Mouse (Mus musculus) gastrocnemius, adult 2 months (tissue): ENCODE measurements at regions not wholly inside any gene's neighbourhood (a gene's known extent, or its start where the extent isn't known, plus 50 kb on each side); places are given as distances from the start of the nearest gene placed in this dataset.
A peak's percentile ranks its signal among the peaks of the same experiment; 100 is the strongest.
"Not testable (repeated sequence)": the region's sequence is repeated elsewhere in the genome, so short reads cannot be mapped to it uniquely, and the experiment has no call there.

Experiments
- DNase-seq: peaks from one replicate; pipeline ENCODE4 v3.0.0; 2022
- H3K27ac ChIP-seq: fragments of 200-600 bp; 2 replicates; pipeline ENCODE4 v1.8.1; 2022; ENCODE audit warnings: mild to moderate bottlenecking
- H3K4me3 ChIP-seq: fragments of 200-600 bp; 2 replicates; pipeline ENCODE4 v1.8.1; 2022; ENCODE audit warnings: mild to moderate bottlenecking, moderate library complexity
- CTCF ChIP-seq: fragments of 200-600 bp; IDR thresholded peaks from 2 replicates; pipeline ENCODE4 v1.8.1; 2022; ENCODE audit warnings: antibody characterized with exemption, mild to moderate bottlenecking, moderate library complexity
- intact Hi-C: fragments of 180-260 bp; cut with DNase I; formaldehyde crosslinking; loops from one replicate; pipeline ENCODE4 v1.15.1; 2025

DNA sequence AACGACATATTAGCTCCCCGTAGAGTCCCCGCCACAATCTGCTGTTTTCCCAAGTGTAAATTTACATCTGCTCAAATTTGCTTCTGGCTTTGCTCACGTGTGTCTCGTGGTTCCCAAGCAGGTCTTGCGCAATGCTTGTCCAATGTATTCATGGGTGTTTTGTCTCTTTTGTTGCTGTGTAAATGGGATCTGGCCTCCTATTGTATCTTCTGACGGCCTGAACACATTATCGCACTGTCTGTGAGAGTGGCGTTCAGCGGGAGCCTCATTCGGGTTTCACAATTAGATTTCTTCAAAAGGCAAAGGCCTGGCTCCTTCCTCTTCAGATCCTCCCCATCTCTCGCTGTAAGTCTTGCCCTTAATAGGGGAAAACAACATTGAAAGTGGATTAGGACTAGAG lies 274.5 kb downstream of the Fam19a5 start:
- Histone ChIP-seq H3K4me3 (no peak overlapping the region), H3K27ac (no peak overlapping the region)
- intact Hi-C loops, result no loop called here
- no peak for TF ChIP-seq CTCF
- no peak for DNase-seq

DNA sequence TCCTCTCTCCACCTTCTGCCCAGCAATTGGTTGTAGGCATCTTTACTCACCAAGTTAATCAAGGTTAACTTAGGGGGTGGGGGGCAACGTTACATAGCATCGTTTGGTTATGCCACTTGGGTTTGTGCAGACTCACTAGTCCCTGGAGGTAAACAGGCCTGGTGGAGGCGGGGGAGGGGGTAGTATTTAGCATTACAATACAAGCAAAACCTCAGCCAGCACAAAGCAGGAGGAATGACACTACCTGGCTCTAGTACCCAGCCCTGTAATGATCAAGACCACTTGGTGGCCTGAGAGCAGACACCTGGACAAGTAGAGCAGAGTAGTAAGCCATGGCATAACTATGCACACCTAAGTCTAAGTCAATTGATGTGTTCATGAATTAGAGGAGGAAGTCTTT lies 298.0 kb downstream of the Fam19a5 start:
- TF ChIP-seq CTCF, result no peak
- intact Hi-C loops, result no loop called here
- no peak for DNase-seq
- no peak overlapping the region for H3K4me3 ChIP-seq
- no peak overlapping the region for H3K27ac ChIP-seq

DNA sequence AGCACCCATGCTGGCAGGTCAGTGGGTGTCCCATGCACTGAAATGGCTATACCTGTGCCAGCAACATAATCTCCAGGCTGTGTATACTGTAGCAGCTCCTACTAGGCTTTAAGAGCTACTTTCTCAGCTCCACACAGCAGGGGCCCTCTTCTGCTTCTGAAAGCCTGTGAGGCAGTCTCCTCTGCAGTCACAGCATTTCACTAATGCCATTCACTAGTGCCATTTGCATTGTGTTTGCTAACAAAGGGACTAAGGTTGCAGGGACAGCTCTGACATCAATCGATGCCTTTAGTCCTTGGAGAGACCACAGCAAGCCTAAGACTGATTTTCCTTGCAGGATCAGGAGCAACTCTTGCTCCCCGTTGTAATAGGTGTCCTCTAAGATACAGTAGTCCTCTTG lies 315.0 kb downstream of the Fam19a5 start:
- no peak for DNase-seq
- intact Hi-C loops, result no loop called here

DNA sequence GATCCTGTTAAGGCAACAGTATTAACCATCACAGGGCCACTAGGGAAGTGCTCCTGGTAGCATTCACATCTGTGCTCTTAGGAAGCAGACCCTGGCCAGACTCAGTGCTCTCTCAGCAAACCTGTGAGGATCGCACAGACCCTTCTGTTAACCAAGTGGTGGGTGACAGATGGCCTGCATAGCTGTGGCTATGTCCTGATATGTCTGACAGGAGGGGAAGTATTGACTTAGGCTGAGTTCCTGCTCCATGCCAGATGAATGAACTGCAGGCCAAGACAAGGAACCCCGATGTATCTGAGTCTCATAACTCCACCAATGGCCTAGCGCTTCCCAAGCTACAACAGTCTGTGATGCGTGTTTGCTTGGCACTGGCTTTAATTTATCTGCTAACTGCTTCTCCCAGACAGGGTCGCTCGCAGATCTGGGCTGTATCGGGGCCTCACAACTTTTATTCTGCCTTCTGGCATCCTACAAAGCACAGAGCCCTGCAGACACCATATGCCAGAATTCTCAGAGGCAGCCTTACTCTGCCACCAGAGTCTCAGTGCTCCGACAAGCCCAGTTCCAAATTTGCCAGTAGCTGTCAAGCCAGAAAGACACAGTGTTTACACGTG lies 332.3 kb downstream of the Fam19a5 start:
- Histone ChIP-seq H3K27ac (no peak overlapping the region), H3K4me3 (no peak overlapping the region)
- intact Hi-C loops, result no loop called here
- no peak for TF ChIP-seq CTCF
- DNase-seq, result no peak

More for the DNA sequence above, 315.0 kb downstream of the Fam19a5 start:
- Histone ChIP-seq H3K4me3 (no peak overlapping the region), H3K27ac (no peak overlapping the region)
- TF ChIP-seq CTCF, result no peak

DNA sequence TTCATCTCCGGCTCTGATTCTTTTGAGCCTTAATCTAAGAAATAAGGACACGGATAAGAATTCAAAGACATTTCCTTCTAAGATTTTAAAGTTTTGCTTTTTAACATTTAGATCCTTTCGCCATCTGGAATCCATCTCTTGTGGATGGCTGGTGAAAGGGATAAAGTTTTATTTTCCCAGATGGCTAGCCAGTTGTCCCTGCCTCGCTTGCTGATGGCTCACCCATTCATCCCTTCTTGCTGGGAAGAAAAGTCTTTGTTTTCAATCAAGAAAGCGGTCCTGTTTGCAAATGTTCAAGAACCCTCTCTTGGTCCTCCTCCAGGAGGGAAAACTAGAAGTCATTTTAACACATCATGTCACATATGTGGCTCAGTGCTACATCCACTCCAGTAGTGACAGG lies 346.8 kb downstream of the Fam19a5 start:
- no peak overlapping the region for H3K4me3 ChIP-seq
- TF ChIP-seq CTCF, result no peak
- DNase-seq, result no peak
- no peak overlapping the region for H3K27ac ChIP-seq
- intact Hi-C loops, result no loop called here

DNA sequence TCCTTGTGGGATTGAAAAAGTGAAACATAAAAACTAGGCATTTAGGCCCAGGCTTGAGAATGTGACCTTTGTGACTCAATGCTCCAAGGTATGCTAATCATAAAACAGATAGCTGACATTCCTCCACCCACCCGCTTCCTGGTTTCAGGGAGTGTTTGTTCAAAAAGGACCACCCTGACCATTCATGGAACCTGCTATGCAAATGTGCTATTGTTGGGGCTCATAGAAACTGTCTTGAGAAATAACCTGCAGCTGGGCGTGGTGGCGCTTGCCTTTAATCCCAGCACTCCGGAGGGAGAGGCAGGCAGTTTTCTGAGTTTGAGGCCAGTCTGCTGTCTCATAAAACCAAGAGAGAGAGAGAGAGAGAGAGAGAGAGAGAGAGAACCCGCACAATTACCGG lies 350.8 kb downstream of the Fam19a5 start:
- DNase-seq, H3K4me3 ChIP-seq, H3K27ac ChIP-seq, intact Hi-C loops: not testable (repeated sequence)

DNA sequence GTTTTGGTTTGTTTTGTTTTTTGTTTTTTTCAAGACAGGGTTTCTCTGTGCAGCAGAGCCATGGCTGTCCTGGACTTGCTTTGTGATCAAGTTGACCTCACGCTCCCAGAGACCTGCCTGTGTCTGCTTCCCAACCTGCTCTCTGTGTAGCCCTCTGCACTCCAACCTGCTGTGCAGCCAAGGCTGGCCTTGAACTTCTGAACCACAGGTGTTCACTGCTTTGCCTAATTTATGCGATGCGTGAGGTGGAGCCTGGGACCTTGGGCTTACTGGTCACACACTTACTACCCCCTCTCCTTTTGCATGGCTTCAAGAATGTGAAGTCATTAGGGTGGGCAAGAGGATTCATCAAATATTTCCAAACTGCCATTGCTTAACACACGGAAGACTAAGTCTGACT lies 354.6 kb downstream of the Fam19a5 start:
- intact Hi-C loops, result no loop called here
- no peak overlapping the region for H3K4me3 ChIP-seq
- DNase-seq, result no peak
- no peak for TF ChIP-seq CTCF
- no peak overlapping the region for H3K27ac ChIP-seq

DNA sequence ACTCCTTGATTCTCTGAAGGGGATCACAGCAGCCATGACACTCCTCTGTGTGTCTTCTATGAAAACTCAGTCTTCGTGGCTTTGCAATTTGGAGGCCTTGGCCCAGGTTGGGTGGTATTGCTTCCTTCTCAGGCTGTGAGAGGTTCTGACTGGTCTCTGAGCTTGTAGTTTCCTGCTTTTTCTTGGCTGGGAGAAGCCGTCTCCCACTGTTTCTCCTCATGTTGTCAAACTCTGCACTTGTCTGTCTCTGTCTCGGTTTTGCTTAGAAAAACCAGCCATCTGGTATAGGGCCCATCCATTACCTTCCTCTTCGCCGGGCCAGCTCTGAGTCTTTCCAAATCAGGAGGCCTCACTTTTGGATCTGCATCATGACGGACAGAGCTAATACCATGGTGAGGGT lies 360.3 kb downstream of the Fam19a5 start:
- no peak for TF ChIP-seq CTCF
- intact Hi-C loops, result no loop called here
- no peak for DNase-seq
- no peak overlapping the region for H3K27ac ChIP-seq
- H3K4me3 ChIP-seq, result no peak overlapping the region

DNA sequence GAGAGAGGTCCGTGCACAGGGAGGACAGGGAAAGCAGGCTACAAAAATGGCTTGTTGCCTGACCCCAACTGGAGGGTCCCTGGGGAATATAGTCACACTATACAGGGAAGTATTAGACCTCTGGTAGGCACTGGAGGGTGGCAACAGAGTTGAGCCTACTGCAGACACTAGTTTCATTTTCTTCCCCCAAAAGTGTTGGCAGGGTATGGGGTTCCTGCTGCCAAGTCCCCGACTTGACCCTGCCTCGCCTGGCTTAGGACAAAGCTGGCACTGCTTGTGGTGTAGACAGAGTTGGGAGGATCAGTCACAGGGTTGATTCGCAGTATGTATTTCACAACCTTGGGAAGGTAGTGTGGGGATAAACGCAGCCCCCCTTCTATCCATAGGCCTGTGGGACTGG lies 362.2 kb downstream of the Fam19a5 start:
- TF ChIP-seq CTCF, result no peak
- H3K27ac ChIP-seq, result no peak overlapping the region
- intact Hi-C loops, result no loop called here
- DNase-seq, result no peak
- H3K4me3 ChIP-seq, result no peak overlapping the region

DNA sequence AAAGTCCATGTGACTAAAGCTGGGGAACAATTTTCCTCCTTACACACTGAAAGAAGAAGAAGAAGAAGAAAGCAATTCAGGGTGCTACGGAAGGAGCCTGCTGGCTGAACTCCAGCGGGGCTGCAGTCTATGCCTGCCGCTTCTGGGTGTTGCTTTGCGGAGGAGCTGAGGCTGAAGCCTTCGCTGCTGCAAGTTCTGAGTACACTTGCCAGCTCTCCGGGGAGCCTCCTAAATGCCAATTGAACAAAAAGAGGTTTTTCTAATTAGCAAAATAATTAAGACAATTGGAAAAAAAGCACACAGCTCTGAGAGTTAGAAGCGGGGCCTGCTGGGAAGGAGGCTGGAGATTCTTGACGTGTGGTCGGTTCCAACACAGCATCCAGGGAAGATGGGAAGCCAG lies 378.0 kb downstream of the Fam19a5 start:
- intact Hi-C loops, result no loop called here
- Histone ChIP-seq H3K4me3 (no peak overlapping the region), H3K27ac (no peak overlapping the region)
- DNase-seq, result no peak
- TF ChIP-seq CTCF, result no peak

DNA sequence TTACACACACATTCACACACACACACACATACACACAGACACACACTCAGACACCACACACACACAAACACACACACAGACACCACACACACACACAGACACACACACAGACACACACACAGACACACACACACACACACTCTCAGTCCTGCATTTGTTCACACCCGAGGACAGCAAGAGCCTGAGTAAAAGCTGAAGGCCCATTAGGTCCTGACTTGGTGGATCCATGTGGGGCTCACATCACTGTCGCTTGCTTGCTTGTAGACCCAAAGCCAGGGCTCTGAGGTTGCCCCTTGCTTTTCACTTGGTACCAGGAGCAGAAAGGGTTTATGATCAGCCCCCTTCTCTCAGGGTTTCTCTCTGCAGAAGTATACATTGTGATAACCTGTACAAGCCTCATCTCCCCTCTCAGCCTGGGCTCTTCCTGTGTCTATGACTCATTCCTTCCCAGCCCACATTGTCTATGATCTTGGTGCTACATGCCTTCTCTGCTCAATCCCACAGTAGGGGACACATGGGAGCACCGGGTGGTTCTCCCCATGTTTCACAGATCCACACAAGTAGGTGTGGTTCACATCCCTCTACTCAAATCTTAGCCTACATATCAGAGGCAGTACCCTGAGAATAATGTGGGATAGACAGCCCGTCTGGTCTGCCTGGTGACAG lies 378.8 kb downstream of the Fam19a5 start:
- Histone ChIP-seq H3K27ac (no peak overlapping the region), H3K4me3 (no peak overlapping the region)
- no peak for TF ChIP-seq CTCF
- intact Hi-C loops, result no loop called here
- no peak for DNase-seq

DNA sequence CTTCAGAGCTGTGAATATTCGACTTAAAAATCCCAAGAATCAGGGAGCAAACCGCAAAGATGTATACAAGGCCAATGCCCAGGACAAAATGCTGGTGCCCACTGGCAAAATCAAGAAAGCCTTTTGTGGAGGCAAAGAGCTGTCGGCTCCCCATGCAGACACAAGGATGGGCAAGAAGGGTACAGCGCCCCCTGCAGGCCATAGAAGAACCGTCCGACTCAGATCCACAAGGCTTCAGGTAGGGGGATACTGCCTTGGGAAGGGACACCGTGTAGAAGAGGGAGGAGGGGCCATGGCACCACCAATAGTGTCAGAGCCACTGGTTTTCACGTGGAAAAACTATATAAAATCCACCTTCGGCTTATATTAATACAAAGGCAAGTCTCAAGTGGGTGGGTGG lies 379.8 kb downstream of the Fam19a5 start:
- H3K27ac ChIP-seq, result no peak overlapping the region
- DNase-seq, result no peak
- peak; percentile 34; the same call in 1 of the 2 replicates for TF ChIP-seq CTCF
- H3K4me3 ChIP-seq, result no peak overlapping the region
- intact Hi-C loops, result no loop called here

DNA sequence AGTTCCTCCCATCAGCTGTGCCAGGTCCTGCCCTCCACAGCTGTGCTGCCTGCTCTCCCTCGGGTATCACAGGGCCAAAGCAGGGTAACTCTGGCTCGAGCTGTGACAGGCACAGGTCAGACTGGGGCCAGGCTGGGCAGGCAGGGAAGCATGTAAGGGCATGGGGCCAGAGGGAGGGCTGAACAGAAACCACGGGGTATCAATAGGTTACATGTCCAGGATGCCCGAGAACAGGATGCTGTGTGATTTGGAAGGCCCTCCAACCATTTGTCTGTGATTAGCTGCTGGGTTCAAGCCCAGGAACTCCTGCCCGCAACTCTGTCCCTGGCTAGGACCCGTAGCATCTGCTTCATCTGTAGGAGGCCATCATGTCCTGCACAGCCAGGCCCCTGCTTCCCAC lies 391.9 kb downstream of the Fam19a5 start:
- TF ChIP-seq CTCF, result no peak
- no peak for DNase-seq
- no peak overlapping the region for H3K4me3 ChIP-seq
- intact Hi-C loops, result no loop called here
- no peak overlapping the region for H3K27ac ChIP-seq

DNA sequence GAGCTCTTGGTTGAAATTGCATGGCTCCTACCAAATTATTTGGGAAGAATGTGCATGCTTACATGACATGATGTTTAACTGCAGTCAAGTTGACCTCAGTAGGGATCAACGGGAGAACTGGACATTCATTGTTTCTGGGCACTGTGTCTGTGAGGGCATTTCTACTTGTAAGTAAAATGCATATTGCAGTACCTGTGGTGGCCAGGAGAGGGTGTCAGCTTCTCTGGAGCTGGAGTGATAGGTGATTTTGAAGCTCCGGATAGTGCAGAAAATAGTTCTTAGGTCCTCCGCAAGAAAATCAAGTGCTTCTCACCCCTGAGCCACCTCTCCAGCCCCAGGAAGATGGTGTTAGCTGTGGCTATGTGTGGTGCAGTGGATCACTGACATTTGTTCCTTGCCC lies 396.7 kb downstream of the Fam19a5 start:
- H3K4me3 ChIP-seq, result no peak overlapping the region
- H3K27ac ChIP-seq, result no peak overlapping the region
- TF ChIP-seq CTCF, result peak; percentile 52
- DNase-seq, result no peak
- intact Hi-C loops, result no loop called here
